Mouse (Mus musculus): ENCODE data around the gene Iars. TPM values are rescaled to one million over a fixed set of nuclear protein-coding genes. Genes with fewer than 3 reads are reported as not detected.

Iars gene
- total and polyA plus RNA-seq, 2 experiments from 2014 or later: 24.9 to 27.8 TPM

DNA sequence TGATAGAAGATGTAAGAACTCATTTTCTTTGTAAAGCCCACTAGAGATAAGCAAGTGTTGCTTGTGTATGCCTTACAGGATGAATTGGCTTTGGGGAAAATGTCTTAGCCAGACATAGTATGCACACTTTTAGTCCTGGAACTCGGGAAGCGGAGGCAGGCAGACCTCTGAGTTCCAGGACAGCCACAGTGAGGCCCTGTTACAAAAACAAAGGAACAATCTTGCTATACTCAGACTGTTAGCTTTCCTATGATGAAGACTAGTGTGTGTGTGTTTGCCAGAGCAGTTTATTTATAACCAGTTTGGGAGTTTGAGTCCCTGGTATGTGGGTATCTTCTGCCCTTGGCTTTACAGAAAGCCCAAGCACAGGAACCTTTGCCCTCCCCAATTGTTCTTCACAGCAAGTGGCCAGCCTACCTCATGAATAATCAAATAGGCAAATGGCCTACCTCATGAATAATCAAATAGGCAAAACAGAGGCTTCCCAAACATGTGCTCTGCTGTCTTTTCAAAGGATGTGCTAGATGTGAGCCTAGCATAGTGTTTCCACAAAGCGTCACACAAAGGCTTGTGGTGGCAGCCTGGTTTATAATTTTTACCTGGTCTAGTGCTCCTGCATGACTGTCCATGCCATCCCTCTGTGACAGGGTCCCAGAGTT, 24.3 kb downstream of the Iars start:
- ATAC-seq (ENCODE audit: insufficient read depth, low read depth): no peak
- no peak overlapping the region for H3K27ac ChIP-seq (ENCODE audit: low read depth)
- H3K9me3 ChIP-seq (replicated peaks; ENCODE audit: control insufficient read depth, low read length): no peaks in the 10 kb centered on the region
- WGBS: 93% methylated on average over 3 of the region's 3 CpGs
- H3K27me3 ChIP-seq (ENCODE audit: control insufficient read depth, insufficient read depth, low read length): no peaks in the 10 kb centered on the region
- no peak for DNase-seq (ENCODE audit: low spot score)
- no peaks in the 10 kb centered on the region for H3K4me1 ChIP-seq (ENCODE audit: control insufficient read depth, insufficient read depth)
- H3K4me3 ChIP-seq (ENCODE audit: low read depth, low read length): no peak overlapping the region
- no peak overlapping the region for H3K4me2 ChIP-seq (ENCODE audit: low read depth, low read length)
- TF ChIP-seq CTCF (IDR thresholded peaks at IDR 0.05; ENCODE audit: low read depth): no peak
- no peak for TF ChIP-seq EP300 (IDR thresholded peaks at IDR 0.05; ENCODE audit: low read depth)
- H3K36me3 ChIP-seq (replicated peaks; ENCODE audit: control insufficient read depth, insufficient read depth, low read length): peaks cover 93% of the 10 kb centered on the region
- no peak overlapping the region for H3K9ac ChIP-seq (replicated peaks; ENCODE audit: low read depth, low read length)

DNA sequence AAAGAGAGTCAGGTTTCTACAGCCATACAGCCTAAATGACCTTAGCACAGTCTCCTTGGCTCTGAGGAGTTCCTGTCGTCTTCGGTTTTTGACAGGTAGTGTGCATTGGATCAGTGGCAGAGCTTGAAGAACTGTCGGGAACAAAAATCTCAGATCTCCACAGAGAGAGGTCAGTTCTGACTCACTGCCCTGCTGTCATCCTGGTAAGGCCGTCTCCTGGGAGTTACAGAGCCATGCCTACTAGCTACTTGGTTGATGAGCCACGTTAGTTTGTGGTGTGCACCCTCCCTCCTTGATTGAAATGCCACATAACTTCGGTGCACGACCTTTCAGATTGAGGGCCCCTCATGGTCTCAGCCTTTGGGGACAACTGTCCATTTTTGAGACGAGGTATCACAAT, 26.4 kb downstream of the Iars start:
- Histone ChIP-seq H3K4me2 (ENCODE audit: low read depth, low read length) (no peak overlapping the region), H3K4me1 (ENCODE audit: control insufficient read depth, insufficient read depth) (no peaks in the 10 kb centered on the region), H3K27ac (ENCODE audit: low read depth) (no peak overlapping the region), H3K9me3 (replicated peaks; ENCODE audit: control insufficient read depth, low read length) (no peaks in the 10 kb centered on the region), H3K27me3 (ENCODE audit: control insufficient read depth, insufficient read depth, low read length) (no peaks in the 10 kb centered on the region), H3K9ac (replicated peaks; ENCODE audit: low read depth, low read length) (no peak overlapping the region), H3K4me3 (ENCODE audit: low read depth, low read length) (no peak overlapping the region), H3K36me3 (replicated peaks; ENCODE audit: control insufficient read depth, insufficient read depth, low read length) (peaks cover 93% of the 10 kb centered on the region)
- 85% methylated on average over 8 of the region's 8 CpGs for WGBS
- no peak for DNase-seq (ENCODE audit: low spot score)
- no peak for TF ChIP-seq CTCF (IDR thresholded peaks at IDR 0.05; ENCODE audit: low read depth)
- no peak for TF ChIP-seq EP300 (IDR thresholded peaks at IDR 0.05; ENCODE audit: low read depth)
- ATAC-seq (ENCODE audit: insufficient read depth, low read depth): no peak

DNA sequence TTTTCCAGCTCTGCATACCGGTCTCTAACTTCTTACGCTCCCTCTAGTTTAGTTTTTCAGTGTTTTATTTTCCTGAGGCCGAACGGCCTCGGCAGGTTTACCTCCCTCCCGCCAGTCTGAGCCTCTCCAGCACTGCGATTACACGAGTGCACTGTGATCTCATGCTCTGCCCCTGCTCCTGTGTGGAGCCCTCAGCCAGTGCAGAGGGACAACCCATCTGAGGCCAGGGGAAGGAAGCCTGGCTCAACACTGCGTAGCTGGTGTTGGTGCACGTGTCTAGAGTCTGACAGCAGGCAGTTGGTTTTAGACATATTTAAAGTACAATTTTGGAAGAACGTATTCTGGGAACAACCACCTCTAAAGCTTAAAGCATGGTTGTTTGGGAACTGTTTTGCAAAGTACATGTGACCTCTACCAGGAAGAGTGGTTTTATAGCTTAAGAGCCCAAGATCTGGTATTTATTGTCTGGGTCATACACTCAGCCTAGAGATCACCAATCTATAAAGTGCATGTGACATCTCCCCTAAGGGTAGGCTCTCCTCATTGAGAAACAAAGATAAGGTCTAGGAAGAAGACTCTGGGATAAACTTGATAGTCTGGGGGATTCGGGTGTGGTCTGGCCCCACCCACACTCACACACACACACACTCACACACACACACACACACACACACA, 30.3 kb downstream of the Iars start:
- no peak for DNase-seq (ENCODE audit: low spot score)
- Histone ChIP-seq H3K9ac (replicated peaks; ENCODE audit: low read depth, low read length) (no peak overlapping the region), H3K4me1 (ENCODE audit: control insufficient read depth, insufficient read depth) (no peaks in the 10 kb centered on the region), H3K27me3 (ENCODE audit: control insufficient read depth, insufficient read depth, low read length) (no peaks in the 10 kb centered on the region), H3K27ac (ENCODE audit: low read depth) (no peak overlapping the region), H3K4me3 (ENCODE audit: low read depth, low read length) (no peak overlapping the region), H3K4me2 (ENCODE audit: low read depth, low read length) (no peak overlapping the region), H3K36me3 (replicated peaks; ENCODE audit: control insufficient read depth, insufficient read depth, low read length) (peaks cover 92% of the 10 kb centered on the region), H3K9me3 (replicated peaks; ENCODE audit: control insufficient read depth, low read length) (no peaks in the 10 kb centered on the region)
- 89% methylated on average over 12 of the region's 12 CpGs for WGBS
- no peak for ATAC-seq (ENCODE audit: insufficient read depth, low read depth)
- TF ChIP-seq CTCF (IDR thresholded peaks at IDR 0.05; ENCODE audit: low read depth): no peak

DNA sequence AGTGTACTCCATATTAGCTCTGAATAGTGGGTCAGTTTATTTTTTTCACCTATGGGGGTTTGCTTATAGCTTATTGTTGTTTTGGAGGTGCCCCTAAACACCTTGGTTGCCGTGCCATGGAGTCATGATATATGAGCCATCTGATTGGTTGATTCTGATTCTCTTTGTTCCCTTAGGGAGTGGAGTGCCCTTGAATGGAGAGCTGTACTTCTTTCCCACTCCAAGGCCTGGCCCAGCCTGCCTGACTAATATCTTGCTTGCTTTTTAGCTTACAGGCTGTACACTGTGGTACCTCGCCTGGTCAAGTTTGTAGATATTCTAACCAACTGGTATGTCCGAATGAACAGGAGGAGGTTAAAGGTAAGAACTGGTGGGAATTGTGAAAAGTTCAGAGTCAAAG, 37.4 kb downstream of the Iars start:
- no peak overlapping the region for H3K27ac ChIP-seq (ENCODE audit: low read depth)
- DNase-seq (ENCODE audit: low spot score): no peak
- peaks cover 99% of the 10 kb centered on the region for H3K36me3 ChIP-seq (replicated peaks; ENCODE audit: control insufficient read depth, insufficient read depth, low read length)
- H3K27me3 ChIP-seq (ENCODE audit: control insufficient read depth, insufficient read depth, low read length): no peaks in the 10 kb centered on the region
- WGBS: 89% methylated on average over 3 of the region's 3 CpGs
- H3K4me1 ChIP-seq (ENCODE audit: control insufficient read depth, insufficient read depth): no peaks in the 10 kb centered on the region
- H3K4me3 ChIP-seq (ENCODE audit: low read depth, low read length): no peak overlapping the region
- H3K9me3 ChIP-seq (replicated peaks; ENCODE audit: control insufficient read depth, low read length): no peaks in the 10 kb centered on the region
- ATAC-seq (ENCODE audit: insufficient read depth, low read depth): no peak
- TF ChIP-seq CTCF (IDR thresholded peaks at IDR 0.05; ENCODE audit: low read depth): no peak
- no peak for TF ChIP-seq EP300 (IDR thresholded peaks at IDR 0.05; ENCODE audit: low read depth)
- no peak overlapping the region for H3K9ac ChIP-seq (replicated peaks; ENCODE audit: low read depth, low read length)
- H3K4me2 ChIP-seq (ENCODE audit: low read depth, low read length): no peak overlapping the region

DNA sequence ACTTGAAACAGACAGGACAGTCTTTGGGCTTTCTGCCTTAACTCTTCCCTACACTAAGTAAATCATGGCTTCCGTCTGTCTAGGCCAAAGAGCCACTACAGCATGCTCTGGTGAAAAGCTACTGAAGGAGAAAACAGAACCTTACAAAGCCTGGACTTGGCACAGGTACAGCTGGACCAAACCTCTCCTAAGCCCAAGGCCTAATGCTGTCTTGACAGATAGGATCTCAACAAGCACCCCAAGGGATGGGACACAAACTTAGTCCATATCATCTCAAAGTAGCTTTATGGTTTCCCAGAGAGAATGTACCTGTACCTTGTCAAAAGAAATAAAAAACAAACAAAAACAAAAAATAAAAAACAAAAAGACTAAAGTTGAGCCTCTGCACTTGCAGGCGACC, 54.5 kb downstream of the Iars start:
- Histone ChIP-seq H3K4me3 (ENCODE audit: low read depth, low read length) (no peak overlapping the region), H3K9ac (replicated peaks; ENCODE audit: low read depth, low read length) (no peak overlapping the region), H3K4me2 (ENCODE audit: low read depth, low read length) (no peak overlapping the region), H3K36me3 (replicated peaks; ENCODE audit: control insufficient read depth, insufficient read depth, low read length) (peaks cover 44% of the 10 kb centered on the region), H3K27ac (ENCODE audit: low read depth) (no peak overlapping the region), H3K9me3 (replicated peaks; ENCODE audit: control insufficient read depth, low read length) (no peaks in the 10 kb centered on the region), H3K27me3 (ENCODE audit: control insufficient read depth, insufficient read depth, low read length) (no peaks in the 10 kb centered on the region), H3K4me1 (ENCODE audit: control insufficient read depth, insufficient read depth) (no peaks in the 10 kb centered on the region)
- no peak for ATAC-seq (ENCODE audit: insufficient read depth, low read depth)
- TF ChIP-seq CTCF (IDR thresholded peaks at IDR 0.05; ENCODE audit: low read depth): no peak
- DNase-seq (ENCODE audit: low spot score): no peak
- WGBS: 88% methylated on average over 2 of the region's 2 CpGs

DNA sequence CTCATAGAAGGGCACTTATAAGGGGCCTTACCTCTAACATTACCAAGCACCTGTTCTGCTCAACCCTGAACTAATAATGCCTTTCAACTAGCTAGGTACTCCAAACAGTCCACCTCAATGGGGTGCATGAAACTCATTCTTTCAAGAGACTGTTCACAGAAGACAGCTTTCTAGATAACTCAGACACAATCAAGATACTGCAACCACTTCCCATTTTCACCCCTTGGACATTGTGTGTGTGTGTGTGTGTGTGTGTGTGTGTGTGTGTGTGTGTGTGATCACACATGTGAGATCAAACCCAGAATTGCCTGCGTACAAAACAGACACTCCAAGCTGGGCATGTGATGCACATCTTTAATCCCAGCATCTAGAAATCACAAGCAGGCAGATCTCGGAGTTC, 56.1 kb downstream of the Iars start:
- ATAC-seq (ENCODE audit: insufficient read depth, low read depth) (no peak), DNase-seq (ENCODE audit: low spot score) (no peak)
- Histone ChIP-seq H3K9me3 (replicated peaks; ENCODE audit: control insufficient read depth, low read length) (no peaks in the 10 kb centered on the region), H3K36me3 (replicated peaks; ENCODE audit: control insufficient read depth, insufficient read depth, low read length) (peaks cover 28% of the 10 kb centered on the region), H3K4me2 (ENCODE audit: low read depth, low read length) (no peak overlapping the region), H3K4me3 (ENCODE audit: low read depth, low read length) (no peak overlapping the region), H3K27me3 (ENCODE audit: control insufficient read depth, insufficient read depth, low read length) (no peaks in the 10 kb centered on the region), H3K4me1 (ENCODE audit: control insufficient read depth, insufficient read depth) (no peaks in the 10 kb centered on the region), H3K27ac (ENCODE audit: low read depth) (no peak overlapping the region), H3K9ac (replicated peaks; ENCODE audit: low read depth, low read length) (no peak overlapping the region)
- WGBS: 81% methylated on average over 2 of the region's 2 CpGs
- no peak for TF ChIP-seq EP300 (IDR thresholded peaks at IDR 0.05; ENCODE audit: low read depth)

All from heart, postnatal 0 days (tissue).